Mouse (Mus musculus) kidney, postnatal 36 days (tissue): Measurements from ENCODE around the gene Mcu.
A peak's percentile ranks its signal among the peaks of the same experiment; 100 is the strongest.

Source experiments
- DNase-seq, 2 experiments: peaks; one replicate each; pipeline ENCODE4 v3.0.0; 2021 to 2022; ENCODE audit warnings: mixed read lengths in 2 of 2

Mcu gene

GRCm38 (mm10) chr10:59424453-59424852 is 192.0 kb downstream of the Mcu start:
- DNase-seq, result peak in 1 of 2 experiments; percentile 42

DNA sequence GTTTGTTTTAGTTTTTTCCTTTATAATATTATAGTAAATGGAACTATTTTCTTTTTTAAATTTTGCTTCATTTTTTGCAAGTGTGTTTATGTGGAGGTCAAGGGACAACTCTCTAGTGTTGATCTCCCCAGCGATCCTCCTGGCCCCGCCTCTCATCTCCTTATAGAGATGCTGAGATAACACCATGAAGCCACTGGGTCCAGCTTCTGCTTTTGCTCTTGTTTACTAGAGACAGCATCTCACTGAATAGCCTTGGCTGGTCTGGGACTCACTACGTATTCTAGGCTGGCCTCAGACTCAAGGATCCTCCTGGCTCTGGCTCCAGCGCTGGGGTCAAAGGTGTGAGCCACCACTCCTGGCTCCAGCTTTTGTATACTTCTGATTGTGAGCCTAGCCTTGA is 197.0 kb downstream of the Mcu start:
- no peak for DNase-seq

DNA sequence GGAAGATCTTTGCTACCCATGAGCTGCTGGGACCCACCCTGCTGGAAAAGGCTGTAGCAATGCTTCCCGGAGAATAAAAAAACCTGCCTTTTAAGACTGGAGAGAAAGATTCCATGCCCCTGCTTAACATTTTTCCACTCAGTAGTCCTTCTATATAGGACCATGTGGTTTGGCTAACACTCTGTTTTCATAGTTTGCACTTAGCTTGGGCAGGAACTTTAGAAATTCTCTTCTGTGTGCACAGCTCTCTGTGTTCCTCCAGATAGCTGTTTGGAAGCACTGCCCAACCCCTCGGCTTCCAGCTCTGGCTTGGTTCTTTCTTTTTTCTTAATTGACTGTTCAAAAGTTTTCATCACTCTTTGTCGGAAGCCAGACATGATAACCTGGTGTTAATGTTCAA is 199.9 kb downstream of the Mcu start:
- no peak for DNase-seq

- no peak for DNase-seq
Observed at GRCm38 (mm10) chr10:59413711-59414110, 202.8 kb downstream of the Mcu start.

DNA sequence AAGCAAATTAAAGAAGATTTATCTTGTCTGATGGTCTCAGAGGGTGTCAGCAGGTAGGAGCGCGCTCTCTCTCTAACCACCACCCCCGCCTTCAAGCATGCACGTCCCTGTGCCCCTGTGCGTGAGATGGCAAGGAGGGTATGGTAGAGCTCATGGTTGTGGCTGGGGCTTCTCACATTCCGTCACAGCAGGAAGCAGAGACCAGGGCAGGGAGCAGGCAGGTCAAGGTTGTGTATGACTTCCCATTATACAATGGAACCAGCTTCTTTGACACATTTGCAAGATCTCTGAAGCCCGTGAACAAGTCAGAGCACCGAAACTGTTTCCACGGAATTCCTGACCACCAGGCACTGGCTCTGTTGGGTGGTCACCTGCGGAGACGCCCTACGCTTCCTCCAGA is 206.2 kb downstream of the Mcu start:
- DNase-seq, result no peak

- no peak for DNase-seq
Observed at GRCm38 (mm10) chr10:59408499-59408898, 208.0 kb downstream of the Mcu start.

- DNase-seq, result no peak
Observed at GRCm38 (mm10) chr10:59403793-59404149, 212.7 kb downstream of the Mcu start.

- no peak for DNase-seq
Observed at GRCm38 (mm10) chr10:59402899-59403792, 213.3 kb downstream of the Mcu start, which contains the start of gene Pla2g12b. TSS of gene Pla2g12b (plus strand) at chr10:59403660.
